Mouse (Mus musculus) G1E (cell line): ENCODE measurements at regions not wholly inside any gene's neighbourhood (a gene's known extent, or its start where the extent isn't known, plus 50 kb on each side); places are given as distances from the start of the nearest gene placed in this dataset.

Experiments
- ATAC-seq: 2 replicates; pipeline ENCODE4 v1.8.0; 2016; ENCODE audit warnings: mild to moderate bottlenecking; ENCODE audit not compliant: insufficient number of reproducible peaks, poor library complexity, low FRiP score, severe bottlenecking; ENCODE audit errors: extremely low read depth
- DNase-seq: peaks from one replicate; pipeline ENCODE4 v3.0.0; 2012; ENCODE audit warnings: low spot score
- H3K27me3 ChIP-seq: 2 replicates; pipeline ENCODE4 v1.6.1; 2012; ENCODE audit warnings: mild to moderate bottlenecking, low read length, inconsistent platforms; ENCODE audit not compliant: insufficient read depth
- H3K36me3 ChIP-seq: replicated peaks from 2 replicates; pipeline ENCODE3; 2012; ENCODE audit warnings: mild to moderate bottlenecking, inconsistent platforms
- H3K4me1 ChIP-seq: 2 replicates; pipeline ENCODE4 v1.6.1; 2012; ENCODE audit warnings: low read depth, low read length, inconsistent platforms, mixed read lengths; ENCODE audit not compliant: insufficient read depth
- H3K4me3 ChIP-seq: 2 replicates; pipeline ENCODE4 v1.5.1; 2012; ENCODE audit warnings: low read depth, mild to moderate bottlenecking, inconsistent platforms, low read length, moderate library complexity, mixed read lengths
- H3K9me3 ChIP-seq: replicated peaks from 2 replicates; pipeline ENCODE4 v1.6.1; 2012; ENCODE audit warnings: inconsistent platforms
- CTCF ChIP-seq: IDR thresholded peaks from 2 replicates; pipeline ENCODE4 v1.5.1; 2012; ENCODE audit warnings: low read depth, low read length, inconsistent platforms, mixed read lengths
- GATA1 ChIP-seq: IDR thresholded peaks from 2 replicates; pipeline ENCODE4 v1.6.1; 2012; ENCODE audit warnings: borderline replicate concordance, low read length, inconsistent platforms, mixed read lengths
- GATA2 ChIP-seq: IDR thresholded peaks from 2 replicates; pipeline ENCODE4 v1.6.1; 2012; ENCODE audit warnings: low read depth, low read length, inconsistent platforms, borderline replicate concordance
- POLR2AphosphoS5 ChIP-seq: IDR thresholded peaks from 2 replicates; pipeline ENCODE4 v1.6.1; 2012; ENCODE audit warnings: low read depth, low read length, inconsistent platforms; ENCODE audit not compliant: insufficient replicate concordance
- TAL1 ChIP-seq: conservative IDR thresholded peaks from 2 replicates; pipeline ENCODE4 v1.6.1; 2012; ENCODE audit warnings: low read depth, low read length, inconsistent platforms, mixed read lengths

GRCm38 (mm10) chr15:5537432-5537831 lies 293.4 kb upstream of the Ptger4 start:
- H3K4me3 ChIP-seq: no peak overlapping the region
- 0 out of 2 replicates have a peak, but pooled peaks cover 3% of the 10 kb centered on the region for H3K27me3 ChIP-seq
- no peaks in the 10 kb centered on the region for H3K9me3 ChIP-seq
- no peak for TF ChIP-seq TAL1
- TF ChIP-seq POLR2AphosphoS5: no peak
- TF ChIP-seq GATA1: no peak
- TF ChIP-seq GATA2: no peak
- TF ChIP-seq CTCF: no peak
- H3K36me3 ChIP-seq: no peaks in the 10 kb centered on the region
- no peaks in the 10 kb centered on the region for H3K4me1 ChIP-seq
- DNase-seq (no peak), ATAC-seq (no peak)

DNA sequence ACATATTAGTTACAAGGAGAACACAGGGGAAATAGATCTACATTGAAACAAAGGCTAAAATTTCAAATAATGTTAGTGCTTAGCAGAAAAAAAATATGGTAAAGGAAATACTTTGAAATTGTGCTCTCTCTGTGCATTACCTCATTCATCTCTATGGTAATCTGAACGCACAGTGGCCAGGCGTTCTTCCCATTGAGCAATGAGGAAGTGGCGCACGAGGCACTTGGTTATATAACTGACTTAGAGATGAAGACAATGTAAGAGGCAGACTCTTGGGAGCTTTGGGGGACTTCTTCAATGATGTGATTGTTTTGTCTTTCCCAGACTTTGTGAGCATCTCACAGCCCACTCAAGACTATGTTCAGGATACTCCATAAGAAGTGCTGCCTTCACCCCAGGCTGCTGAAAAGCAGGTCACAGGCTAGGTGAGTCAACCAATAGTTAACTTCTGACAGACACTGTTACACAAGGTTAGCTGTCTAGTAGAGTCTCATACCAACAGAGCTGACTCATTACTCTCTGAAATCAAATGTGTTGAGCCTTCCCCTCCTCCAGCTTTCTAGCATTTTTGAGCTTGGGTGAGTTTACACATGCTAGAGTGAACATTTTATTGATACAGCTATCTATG lies 295.4 kb upstream of the Ptger4 start:
- H3K36me3 ChIP-seq: no peaks in the 10 kb centered on the region
- H3K4me1 ChIP-seq: no peaks in the 10 kb centered on the region
- H3K9me3 ChIP-seq: no peaks in the 10 kb centered on the region
- H3K4me3 ChIP-seq: no peak overlapping the region
- H3K27me3 ChIP-seq: 0 out of 2 replicates have a peak, but pooled peaks cover 3% of the 10 kb centered on the region
- no peak for TF ChIP-seq CTCF
- TF ChIP-seq GATA1: no peak
- no peak for TF ChIP-seq TAL1
- no peak for TF ChIP-seq GATA2
- no peak for TF ChIP-seq POLR2AphosphoS5
- no peak; the same call in 1 of the 2 replicates for ATAC-seq
- no peak for DNase-seq

DNA sequence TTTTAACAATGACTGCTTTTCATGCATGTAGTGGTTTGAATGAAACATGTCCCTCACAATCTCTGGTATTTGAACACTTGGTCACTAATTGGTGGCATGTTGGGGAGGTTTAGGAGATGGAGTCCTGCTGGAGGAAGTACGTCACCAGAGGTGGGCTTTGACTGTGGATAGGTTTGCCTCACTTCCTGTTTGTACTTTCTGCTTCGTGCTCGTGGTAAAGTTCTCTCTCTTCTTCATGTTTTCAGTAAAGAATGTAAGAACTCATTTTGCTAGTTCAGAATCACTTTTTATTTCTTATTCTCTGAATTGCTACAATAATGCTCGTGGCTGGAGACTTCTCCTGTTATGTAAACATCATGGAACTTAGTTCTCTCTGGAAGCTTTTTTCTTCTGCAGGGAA lies 310.5 kb upstream of the Ptger4 start:
- Histone ChIP-seq H3K9me3 (no peaks in the 10 kb centered on the region), H3K27me3 (no peaks in the 10 kb centered on the region), H3K36me3 (no peaks in the 10 kb centered on the region), H3K4me1 (peaks cover 2% of the 10 kb centered on the region; the same call in 1 of the 2 replicates), H3K4me3 (no peak overlapping the region)
- TF ChIP-seq GATA1: no peak
- TF ChIP-seq POLR2AphosphoS5: no peak
- no peak for TF ChIP-seq TAL1
- no peak for TF ChIP-seq CTCF
- TF ChIP-seq GATA2: no peak
- DNase-seq (no peak), ATAC-seq (no peak)

GRCm38 (mm10) chr15:5554926-5555325 lies 310.9 kb upstream of the Ptger4 start:
- peaks cover 2% of the 10 kb centered on the region; the same call in 1 of the 2 replicates for H3K4me1 ChIP-seq
- no peak overlapping the region for H3K4me3 ChIP-seq
- no peak for ATAC-seq
- no peak for DNase-seq
- no peaks in the 10 kb centered on the region for H3K27me3 ChIP-seq
- no peaks in the 10 kb centered on the region for H3K9me3 ChIP-seq
- H3K36me3 ChIP-seq: no peaks in the 10 kb centered on the region
- TF ChIP-seq POLR2AphosphoS5: no peak

GRCm38 (mm10) chr15:5555381-5556066 lies 311.5 kb upstream of the Ptger4 start:
- no peak for ATAC-seq
- H3K4me1 ChIP-seq: peaks cover 2% of the 10 kb centered on the region; the same call in 1 of the 2 replicates
- H3K4me3 ChIP-seq: no peak overlapping the region
- DNase-seq: no peak
- no peaks in the 10 kb centered on the region for H3K36me3 ChIP-seq
- H3K9me3 ChIP-seq: no peaks in the 10 kb centered on the region
- no peak for TF ChIP-seq CTCF
- TF ChIP-seq TAL1: no peak
- no peak for TF ChIP-seq GATA2
- no peak for TF ChIP-seq GATA1
- no peak for TF ChIP-seq POLR2AphosphoS5
- H3K27me3 ChIP-seq: no peaks in the 10 kb centered on the region

- TF ChIP-seq TAL1: no peak
- TF ChIP-seq GATA1: no peak
- TF ChIP-seq POLR2AphosphoS5: no peak
- TF ChIP-seq CTCF: no peak
- no peak for TF ChIP-seq GATA2
- H3K27me3 ChIP-seq: no peaks in the 10 kb centered on the region
- no peak overlapping the region for H3K4me3 ChIP-seq
- H3K4me1 ChIP-seq: no peaks in the 10 kb centered on the region
- no peak for ATAC-seq
- H3K9me3 ChIP-seq: no peaks in the 10 kb centered on the region
- DNase-seq: no peak
- H3K36me3 ChIP-seq: no peaks in the 10 kb centered on the region
Measured at GRCm38 (mm10) chr15:5561783-5562182, 317.8 kb upstream of the Ptger4 start.
